Mouse (Mus musculus) stomach, embryonic 15.5 days (tissue): ENCODE measurements at regions not wholly inside any gene's neighbourhood (a gene's known extent, or its start where the extent isn't known, plus 50 kb on each side); places are given as distances from the start of the nearest gene placed in this dataset.

ENCODE experiments used
- ATAC-seq: fragments of 200-750 bp; cut with Nextera tagmentation; 2 replicates; pipeline ENCODE4 v1.8.0; 2017; ENCODE audit warnings: low read depth, moderate number of reproducible peaks, moderate TSS enrichment; ENCODE audit not compliant: insufficient read depth, low FRiP score
- H3K27ac ChIP-seq: fragments of 300-500 bp; sonication (generic); 2 replicates; pipeline ENCODE4 v1.5.1; 2015; ENCODE audit warnings: mild to moderate bottlenecking, inconsistent platforms
- H3K27me3 ChIP-seq: fragments of 300-500 bp; sonication (generic); replicated peaks from 2 replicates; pipeline ENCODE4 v1.6.1; 2015; ENCODE audit warnings: inconsistent platforms
- H3K36me3 ChIP-seq: fragments of 300-500 bp; sonication (generic); 2 replicates; pipeline ENCODE4 v1.6.1; 2015; ENCODE audit warnings: inconsistent platforms
- H3K4me1 ChIP-seq: fragments of 300-500 bp; sonication (generic); 2 replicates; pipeline ENCODE4 v1.6.1; 2015; ENCODE audit warnings: inconsistent platforms
- H3K4me2 ChIP-seq: fragments of 300-500 bp; sonication (generic); 2 replicates; pipeline ENCODE4 v1.6.1; 2015; ENCODE audit warnings: mild to moderate bottlenecking, inconsistent platforms
- H3K4me3 ChIP-seq: fragments of 300-500 bp; sonication (generic); replicated peaks from 2 replicates; pipeline ENCODE4 v1.5.1; 2015; ENCODE audit warnings: inconsistent platforms
- H3K9ac ChIP-seq: fragments of 300-500 bp; sonication (generic); 2 replicates; pipeline ENCODE4 v1.6.1; 2015; ENCODE audit warnings: inconsistent platforms
- H3K9me3 ChIP-seq: fragments of 300-500 bp; sonication (generic); 2 replicates; pipeline ENCODE4 v1.6.1; 2016; ENCODE audit warnings: inconsistent platforms
- WGBS: fragments of 180-500 bp; shearing (Covaris S2); methylation state at CpG from one replicate; pipeline ENCODE4 v1.1.7; 2015; 5-methylcytosine and 5-hydroxymethylcytosine counted together

- Histone ChIP-seq H3K9me3 (no peaks in the 10 kb centered on the region), H3K9ac (no peak overlapping the region), H3K27me3 (no peaks in the 10 kb centered on the region), H3K36me3 (no peaks in the 10 kb centered on the region), H3K27ac (no peak overlapping the region), H3K4me3 (no peak overlapping the region), H3K4me1 (0 out of 2 replicates have a peak, but pooled peaks cover 5% of the 10 kb centered on the region), H3K4me2 (no peak overlapping the region)
- no peak for ATAC-seq
- WGBS, result 95% methylated on average over 4 of the region's 4 CpGs
Measured at GRCm38 (mm10) chr3:117112304-117112703, 143.5 kb upstream of the Palmd start.

GRCm38 (mm10) chr3:117108966-117109700 lies 140.3 kb upstream of the Palmd start:
- ATAC-seq, result no peak
- Histone ChIP-seq H3K9ac (no peak overlapping the region), H3K9me3 (no peaks in the 10 kb centered on the region), H3K4me1 (0 out of 2 replicates have a peak, but pooled peaks cover 5% of the 10 kb centered on the region), H3K36me3 (no peaks in the 10 kb centered on the region), H3K27me3 (no peaks in the 10 kb centered on the region), H3K4me2 (no peak overlapping the region; the same call in 1 of the 2 replicates), H3K4me3 (no peak overlapping the region), H3K27ac (no peak overlapping the region)
- 39% methylated on average over 8 of the region's 8 CpGs for WGBS

GRCm38 (mm10) chr3:117107986-117108385 lies 139.2 kb upstream of the Palmd start:
- Histone ChIP-seq H3K27me3 (no peaks in the 10 kb centered on the region), H3K9ac (no peak overlapping the region), H3K4me3 (no peak overlapping the region), H3K27ac (no peak overlapping the region), H3K9me3 (no peaks in the 10 kb centered on the region), H3K4me2 (no peak overlapping the region), H3K4me1 (0 out of 2 replicates have a peak, but pooled peaks cover 5% of the 10 kb centered on the region), H3K36me3 (no peaks in the 10 kb centered on the region)
- 53% methylated on average over 6 of the region's 6 CpGs for WGBS
- ATAC-seq, result no peak

- Histone ChIP-seq H3K4me3 (no peak overlapping the region), H3K27me3 (no peaks in the 10 kb centered on the region), H3K4me2 (no peak overlapping the region), H3K9ac (no peak overlapping the region), H3K4me1 (0 out of 2 replicates have a peak, but pooled peaks cover 5% of the 10 kb centered on the region), H3K36me3 (no peaks in the 10 kb centered on the region), H3K27ac (no peak overlapping the region), H3K9me3 (no peaks in the 10 kb centered on the region)
- 78% methylated on average over 3 of the region's 3 CpGs for WGBS
- ATAC-seq, result no peak
Measured at GRCm38 (mm10) chr3:117107378-117107777, 138.6 kb upstream of the Palmd start.

- Histone ChIP-seq H3K36me3 (no peaks in the 10 kb centered on the region), H3K27me3 (no peaks in the 10 kb centered on the region), H3K4me1 (no peaks in the 10 kb centered on the region), H3K4me3 (no peak overlapping the region), H3K27ac (no peak overlapping the region), H3K9ac (no peak overlapping the region), H3K4me2 (no peak overlapping the region), H3K9me3 (no peaks in the 10 kb centered on the region)
- WGBS, result 61% methylated on average over 2 of the region's 2 CpGs
- no peak for ATAC-seq
Measured at GRCm38 (mm10) chr3:117087646-117088045, 118.9 kb upstream of the Palmd start.

GRCm38 (mm10) chr3:117076734-117077133 lies 107.9 kb upstream of the Palmd start:
- H3K9me3 ChIP-seq, result no peaks in the 10 kb centered on the region
- H3K4me1 ChIP-seq, result no peaks in the 10 kb centered on the region
- WGBS, result 26% methylated on average over 2 of the region's 2 CpGs
- no peak overlapping the region for H3K4me2 ChIP-seq
- H3K9ac ChIP-seq, result no peak overlapping the region
- no peaks in the 10 kb centered on the region for H3K36me3 ChIP-seq
- H3K27me3 ChIP-seq, result no peaks in the 10 kb centered on the region
- H3K4me3 ChIP-seq, result no peak overlapping the region
- H3K27ac ChIP-seq, result no peak overlapping the region
- ATAC-seq, result no peak

- H3K27me3 ChIP-seq, result no peaks in the 10 kb centered on the region
- no peak for ATAC-seq
- no peak overlapping the region for H3K4me3 ChIP-seq
- no peaks in the 10 kb centered on the region for H3K4me1 ChIP-seq
- no peak overlapping the region for H3K9ac ChIP-seq
- 63% methylated on average over 4 of the region's 4 CpGs for WGBS
- H3K36me3 ChIP-seq, result no peaks in the 10 kb centered on the region
- H3K9me3 ChIP-seq, result no peaks in the 10 kb centered on the region
- no peak overlapping the region for H3K4me2 ChIP-seq
- H3K27ac ChIP-seq, result no peak overlapping the region
Measured at GRCm38 (mm10) chr3:117073399-117073798, 104.6 kb upstream of the Palmd start.

GRCm38 (mm10) chr3:117072998-117073397 lies 104.2 kb upstream of the Palmd start:
- Histone ChIP-seq H3K4me3 (no peak overlapping the region), H3K36me3 (no peaks in the 10 kb centered on the region), H3K9me3 (no peaks in the 10 kb centered on the region), H3K4me1 (no peaks in the 10 kb centered on the region), H3K4me2 (no peak overlapping the region), H3K27ac (no peak overlapping the region), H3K9ac (no peak overlapping the region), H3K27me3 (no peaks in the 10 kb centered on the region)
- 38% methylated on average over 3 of the region's 3 CpGs for WGBS
- no peak for ATAC-seq

- Histone ChIP-seq H3K4me2 (no peak overlapping the region), H3K4me1 (no peaks in the 10 kb centered on the region), H3K4me3 (no peak overlapping the region), H3K27me3 (no peaks in the 10 kb centered on the region), H3K27ac (no peak overlapping the region), H3K9me3 (no peaks in the 10 kb centered on the region), H3K9ac (no peak overlapping the region), H3K36me3 (no peaks in the 10 kb centered on the region)
- WGBS, result 89% methylated on average over 5 of the region's 5 CpGs
- no peak for ATAC-seq
Measured at GRCm38 (mm10) chr3:117071851-117072250, 103.1 kb upstream of the Palmd start.

GRCm38 (mm10) chr3:117067470-117068053 lies 98.8 kb upstream of the Palmd start:
- Histone ChIP-seq H3K27me3 (no peaks in the 10 kb centered on the region), H3K9me3 (no peaks in the 10 kb centered on the region), H3K9ac (no peak overlapping the region), H3K4me2 (no peak overlapping the region), H3K4me3 (no peak overlapping the region), H3K4me1 (no peaks in the 10 kb centered on the region), H3K36me3 (no peaks in the 10 kb centered on the region), H3K27ac (no peak overlapping the region)
- 67% methylated on average over 7 of the region's 7 CpGs for WGBS
- ATAC-seq, result no peak

GRCm38 (mm10) chr3:117065904-117066303 lies 97.1 kb upstream of the Palmd start:
- no peak overlapping the region for H3K4me3 ChIP-seq
- H3K9ac ChIP-seq, result no peak overlapping the region
- H3K4me1 ChIP-seq, result no peaks in the 10 kb centered on the region
- no peaks in the 10 kb centered on the region for H3K9me3 ChIP-seq
- 78% methylated on average over 2 of the region's 2 CpGs for WGBS
- no peak overlapping the region for H3K27ac ChIP-seq
- ATAC-seq, result no peak
- no peak overlapping the region for H3K4me2 ChIP-seq
- H3K36me3 ChIP-seq, result no peaks in the 10 kb centered on the region
- no peaks in the 10 kb centered on the region for H3K27me3 ChIP-seq

- ATAC-seq, result no peak
- Histone ChIP-seq H3K9me3 (no peaks in the 10 kb centered on the region), H3K4me2 (no peak overlapping the region), H3K4me3 (no peak overlapping the region), H3K27ac (no peak overlapping the region), H3K36me3 (no peaks in the 10 kb centered on the region), H3K27me3 (no peaks in the 10 kb centered on the region), H3K4me1 (no peaks in the 10 kb centered on the region), H3K9ac (no peak overlapping the region)
- WGBS, result 80% methylated on average over 1 of the region's 1 CpGs
Measured at GRCm38 (mm10) chr3:117061831-117062230, 93.0 kb upstream of the Palmd start.
